Mouse (Mus musculus) erythroblast, adult 5-6 weeks (primary cell): ENCODE data around the gene Paqr7. TPM values are rescaled to one million over a fixed set of nuclear protein-coding genes. Genes with fewer than 3 reads are reported as not detected.
"Not testable (repeated sequence)": the region's sequence is repeated elsewhere in the genome, so short reads cannot be mapped to it uniquely, and the experiment has no call there.

Experiments used
- ATAC-seq: replicated peaks from 2 replicates; pipeline ENCODE4 v1.8.0; 2016; ENCODE audit warnings: moderate number of reproducible peaks, mild to moderate bottlenecking, moderate TSS enrichment, inconsistent platforms; ENCODE audit not compliant: poor library complexity, low FRiP score, severe bottlenecking
- total RNA-seq, 2 experiments: library from RNA; stranded (forward) in 1 of 2; stranded (reverse) in 1 of 2; fragments of 150-400 nt in 1 of 2; fragments of 200-764, 138-1000 nt in 1 of 2; gene quantifications; 2 replicates each; pipeline versions ENCODE4 v1.2.3 to v1.2.4; 2015 to 2017; ENCODE audit warnings: low replicate concordance in 2 of 2

Gene Paqr7
- total RNA-seq, 2 experiments from 2014 or later = 4.4 to 7.8 TPM

DNA sequence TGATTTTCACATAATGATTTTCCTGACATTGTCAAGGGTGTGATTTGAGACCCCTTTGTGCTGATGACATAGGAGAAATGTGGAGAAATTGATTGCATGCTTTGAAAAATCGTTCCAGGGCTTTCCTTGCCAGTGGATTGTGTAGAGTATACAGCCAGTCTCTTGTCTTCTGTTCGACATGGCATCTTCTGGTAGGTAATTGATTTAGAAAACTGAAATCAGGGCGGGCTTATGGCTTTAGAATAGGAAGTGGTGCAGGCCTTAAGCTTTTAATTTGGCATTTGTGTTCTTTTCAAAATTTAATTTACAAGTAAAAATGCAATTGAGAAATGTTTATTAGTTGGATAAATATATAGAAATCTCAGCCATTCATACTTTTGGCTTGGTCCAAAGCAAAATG is 26.5 kb upstream of the Paqr7 start:
- ATAC-seq = no peak

DNA sequence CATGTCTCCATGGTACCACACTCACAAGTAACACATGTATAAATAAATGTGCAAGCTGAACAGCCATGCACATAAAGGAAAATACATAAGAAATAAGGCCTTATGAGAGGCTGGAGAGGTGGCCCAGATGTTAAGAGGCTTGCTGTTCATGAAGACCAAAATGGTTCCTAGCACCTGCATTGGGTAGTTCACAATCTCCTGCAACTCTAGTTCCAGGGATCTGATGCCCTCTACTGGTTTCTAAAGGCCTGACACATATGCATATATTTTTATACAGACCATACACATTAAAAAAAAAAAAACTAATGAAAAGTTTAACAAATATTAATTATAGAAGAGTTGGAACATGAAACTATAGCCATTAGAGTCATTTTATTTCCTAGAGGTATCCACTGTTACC is 25.0 kb upstream of the Paqr7 start:
- ATAC-seq = no peak

DNA sequence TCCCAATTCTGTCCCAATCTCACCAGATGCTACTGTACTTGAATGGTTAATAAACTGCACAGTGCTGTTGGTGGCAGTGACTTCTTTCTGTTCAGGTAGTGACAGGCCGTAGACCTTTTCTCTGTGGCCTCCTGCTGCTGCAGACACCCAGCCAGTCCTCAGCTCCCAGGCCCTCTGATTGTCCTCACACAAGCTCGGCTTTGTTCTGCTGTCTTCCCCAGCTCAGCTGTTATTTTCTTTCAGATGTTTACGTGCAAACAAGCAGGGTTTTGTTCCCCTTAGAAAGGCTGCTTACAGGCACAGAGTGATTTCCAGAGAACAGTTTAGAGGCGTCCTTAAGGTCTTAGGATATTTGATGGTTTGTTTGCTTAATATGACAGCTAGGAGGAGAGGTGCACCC is 22.7 kb upstream of the Paqr7 start:
- ATAC-seq = no peak

DNA sequence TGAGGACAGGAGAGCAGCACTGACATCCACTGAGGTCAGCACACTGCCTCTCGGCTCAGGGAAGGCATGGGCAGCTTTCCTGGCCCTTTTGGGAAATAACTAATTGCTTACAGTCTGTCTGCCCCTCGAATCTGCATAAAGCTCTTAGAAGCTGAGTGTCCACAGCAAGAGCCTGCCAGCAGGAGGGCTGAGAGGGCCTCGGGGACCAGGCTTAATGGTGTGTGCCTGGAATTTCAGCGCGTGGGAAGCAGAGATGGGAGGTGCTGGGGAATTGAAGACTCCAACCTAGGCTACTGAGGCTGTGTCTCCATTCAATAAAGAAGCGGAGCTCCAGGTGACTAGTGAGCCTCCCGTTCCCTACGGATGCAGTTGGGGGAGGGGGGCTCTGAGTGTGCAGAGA is 22.3 kb upstream of the Paqr7 start:
- ATAC-seq = no peak

DNA sequence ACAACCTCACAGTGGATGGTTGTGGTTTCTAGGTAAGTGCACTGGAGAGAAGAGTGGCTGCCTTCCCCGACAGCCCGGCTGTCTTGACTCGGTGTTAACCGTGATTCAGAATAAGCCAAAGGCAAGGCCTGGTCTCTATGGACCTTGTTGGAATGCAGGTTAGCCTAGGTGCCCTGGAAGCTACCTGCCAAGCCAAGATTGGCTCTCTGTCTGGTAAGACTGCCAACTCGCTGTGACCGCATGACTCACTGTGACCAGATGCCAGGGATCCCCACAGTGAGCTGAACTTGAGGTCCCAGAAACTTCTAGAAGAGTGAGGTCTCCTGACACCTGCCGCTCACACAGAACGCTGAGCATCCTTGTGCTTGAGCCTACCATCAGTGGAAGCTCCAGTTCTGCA is 19.6 kb upstream of the Paqr7 start:
- no peak for ATAC-seq

DNA sequence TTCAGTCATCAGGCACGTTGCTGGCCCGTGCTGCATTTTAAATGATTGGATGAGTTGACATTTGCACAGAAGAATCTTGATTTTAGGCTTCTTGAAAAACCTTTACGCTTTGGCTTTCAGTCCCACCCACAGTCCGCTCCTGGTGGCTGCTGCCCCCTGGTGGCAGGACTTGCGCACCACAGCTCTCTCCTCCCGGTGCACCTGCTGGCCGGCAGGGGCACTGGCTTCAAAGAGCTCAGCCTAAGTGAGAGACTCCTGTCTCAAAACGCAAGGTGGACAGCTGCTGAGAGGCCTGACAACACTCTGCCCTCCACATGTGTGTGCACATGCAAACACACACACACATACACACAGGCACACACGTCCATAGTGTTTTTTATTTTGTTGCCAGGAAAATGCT is 18.5 kb upstream of the Paqr7 start:
- ATAC-seq = peak; percentile 89

DNA sequence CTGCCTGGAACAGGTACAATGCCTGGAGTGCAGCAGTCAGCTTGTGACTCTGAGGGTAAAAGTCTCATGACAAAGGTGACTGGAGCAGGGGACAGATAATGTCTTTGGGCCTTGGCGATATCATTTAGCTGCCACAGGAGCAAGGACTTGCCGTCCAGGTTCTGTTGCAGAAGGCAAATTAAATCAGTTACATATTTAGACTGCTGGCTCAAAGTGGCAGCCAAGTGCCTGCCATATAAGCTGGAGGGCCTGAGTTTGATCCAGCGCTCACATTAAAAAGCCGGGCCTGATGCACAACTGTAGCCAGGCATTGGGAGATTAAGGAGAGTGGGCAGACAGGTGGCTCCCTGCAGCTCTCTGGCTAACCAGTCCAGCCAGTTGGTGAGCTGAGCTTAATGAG is 16.7 kb upstream of the Paqr7 start:
- ATAC-seq = no peak

DNA sequence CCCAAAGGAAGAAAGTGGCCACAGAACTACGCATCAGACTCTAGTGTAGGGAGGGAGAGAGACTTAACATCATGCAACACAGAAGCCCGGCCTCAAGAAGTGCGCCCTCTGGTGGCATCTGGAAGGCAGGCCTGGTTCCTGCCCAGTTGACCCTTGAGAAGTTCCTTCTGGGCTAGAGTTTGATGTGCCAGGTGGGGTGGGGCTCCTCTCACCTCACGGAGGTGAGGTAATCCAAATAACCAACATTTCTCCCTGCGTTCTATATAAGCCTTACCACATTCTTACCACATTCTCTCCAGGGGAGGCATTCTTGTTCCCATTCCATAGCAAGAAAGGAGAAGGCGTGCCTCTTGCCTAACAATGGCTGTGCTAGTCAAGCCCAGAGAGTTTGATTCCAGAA is 15.6 kb upstream of the Paqr7 start:
- ATAC-seq = peak; percentile 69

DNA sequence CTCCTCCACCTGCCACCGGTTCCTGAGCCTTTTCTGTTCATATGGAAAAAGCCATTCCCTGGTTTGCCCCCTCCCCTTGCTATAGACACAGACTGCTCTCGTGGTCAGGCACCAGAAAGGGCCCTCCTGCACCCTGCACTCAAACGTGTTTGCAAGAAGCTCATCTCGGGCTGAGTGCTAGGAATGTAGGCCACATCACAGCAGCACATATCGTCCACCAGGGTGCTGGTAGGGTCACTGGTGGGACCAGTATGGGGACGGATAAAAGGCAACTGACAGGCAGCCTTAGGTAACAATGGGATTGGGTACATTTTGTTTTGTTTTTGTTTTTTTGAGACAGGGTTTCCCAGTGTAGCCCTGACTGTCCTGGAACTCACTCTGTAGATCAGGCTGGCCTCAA is 15.2 kb upstream of the Paqr7 start:
- ATAC-seq = no peak

DNA sequence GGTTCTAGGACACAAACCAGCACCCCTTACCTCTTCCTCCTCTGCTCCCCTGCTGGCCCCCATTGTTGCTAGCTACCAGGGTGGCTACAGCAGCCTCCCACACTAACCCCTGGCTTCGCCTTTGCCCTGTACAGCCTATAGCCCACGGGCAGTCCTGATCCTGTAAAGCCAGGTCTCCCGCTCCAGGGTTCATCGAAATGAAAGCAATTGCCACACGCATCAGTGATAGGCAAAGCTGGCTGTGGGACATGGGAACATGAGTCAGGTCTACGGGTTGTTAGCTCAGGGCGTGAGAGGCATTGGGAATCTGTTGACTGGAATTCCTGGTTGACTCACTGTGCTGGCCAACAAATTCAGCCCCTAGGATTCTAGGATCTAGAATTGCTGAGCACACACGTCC is 14.1 kb upstream of the Paqr7 start:
- no peak for ATAC-seq

DNA sequence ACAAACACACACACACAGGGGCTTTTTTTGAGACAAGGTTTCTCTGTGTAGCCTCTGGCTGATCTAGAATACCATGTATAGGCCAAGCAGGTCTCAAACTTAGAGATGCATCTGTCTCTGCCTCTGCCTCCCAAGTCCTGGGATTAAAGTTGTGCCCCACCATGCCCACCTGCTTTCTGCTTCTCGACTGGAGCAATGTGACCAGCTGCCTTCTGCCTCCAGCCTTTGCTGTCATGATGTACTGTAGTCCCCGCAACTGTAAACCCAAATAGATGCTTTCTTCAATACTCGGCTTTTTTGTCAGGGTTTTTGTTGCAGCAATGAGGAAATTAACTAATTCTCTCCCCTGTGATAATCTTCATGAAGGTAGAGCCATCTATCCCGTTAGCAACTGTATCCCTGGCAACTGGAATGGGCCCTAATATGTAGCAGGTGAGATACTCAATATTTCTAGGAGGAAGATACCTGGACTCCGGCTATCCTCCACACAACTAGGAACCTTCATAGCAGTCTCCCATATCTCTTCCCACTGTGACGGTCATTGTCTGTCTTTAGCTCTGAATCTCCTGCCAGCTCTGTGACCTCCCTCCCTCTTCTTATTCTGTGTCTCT is 13.3 kb upstream of the Paqr7 start:
- ATAC-seq = no peak

DNA sequence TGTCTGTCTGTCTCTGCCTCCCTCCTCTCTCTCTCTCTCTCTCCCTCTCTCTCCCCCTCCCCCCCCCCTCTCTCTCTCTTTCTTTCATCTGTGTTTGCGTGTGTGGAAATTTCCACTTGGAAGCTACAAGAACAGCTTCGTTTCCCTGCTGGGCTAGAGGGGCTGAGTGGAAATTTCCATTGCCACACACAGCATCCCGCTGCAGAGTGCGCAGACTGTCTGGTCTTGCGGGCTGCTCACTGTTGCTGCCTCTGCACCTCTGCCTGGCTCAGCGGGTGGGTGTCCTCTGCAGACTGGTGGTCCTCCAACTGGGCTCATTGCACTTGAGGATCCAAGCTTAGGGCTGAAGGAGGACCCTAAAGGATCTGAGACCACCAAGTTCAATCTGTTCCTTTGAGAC is 12.8 kb upstream of the Paqr7 start:
- ATAC-seq = no peak

DNA sequence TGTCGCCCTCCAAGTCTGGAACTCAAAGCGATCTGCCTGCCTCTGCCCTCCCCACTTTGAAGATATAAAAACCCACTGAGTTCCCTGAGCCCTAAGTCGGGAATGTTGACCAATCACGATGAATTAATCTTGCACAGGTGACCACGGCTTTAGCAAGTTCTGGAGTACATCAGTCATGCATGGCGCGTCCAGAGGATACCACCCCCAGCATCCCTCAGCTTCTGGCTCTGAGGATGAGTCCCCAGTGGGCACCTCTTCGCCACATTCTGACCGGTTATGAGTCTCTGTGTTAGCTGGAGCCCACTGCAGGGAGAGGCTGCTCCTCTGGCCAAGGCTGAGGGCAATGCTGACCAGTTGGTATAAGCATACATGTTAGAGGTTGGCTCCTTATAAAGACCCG is 12.3 kb upstream of the Paqr7 start:
- ATAC-seq = no peak

DNA sequence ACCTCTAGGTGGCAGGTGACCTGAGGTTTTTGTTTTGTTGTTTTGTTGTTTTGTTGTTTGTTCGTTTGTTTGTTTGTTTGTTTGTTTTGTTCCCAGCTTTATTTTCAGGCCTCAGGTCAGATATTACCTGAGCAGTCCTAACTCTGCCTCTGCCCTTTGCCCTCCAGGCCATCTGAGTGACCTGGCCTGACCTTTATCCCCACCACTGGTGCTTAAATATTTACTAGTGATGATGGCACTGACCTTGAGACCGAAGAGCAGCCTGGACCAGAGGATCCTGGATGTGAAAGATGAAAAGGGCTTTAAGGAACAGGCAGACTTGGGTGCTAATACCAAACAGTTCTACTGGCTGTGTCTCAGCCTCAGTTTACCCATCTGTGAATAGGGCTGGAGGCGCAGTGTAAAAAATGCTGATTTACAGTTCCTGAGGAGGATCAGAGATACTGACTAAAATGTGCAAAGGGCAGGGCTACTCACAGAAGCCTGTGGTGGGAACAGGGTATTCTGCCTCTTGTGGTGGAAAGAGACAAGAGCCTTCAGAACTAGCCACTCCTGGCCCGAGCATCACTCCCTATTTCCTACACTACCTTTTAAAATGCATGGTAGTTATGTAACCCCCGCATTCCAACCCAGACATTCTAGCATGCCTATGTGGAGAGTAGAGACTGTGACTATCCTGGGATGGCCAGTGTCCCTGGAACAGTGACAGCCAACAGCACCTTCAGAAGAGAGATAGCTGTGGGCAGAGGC is 11.2 kb upstream of the Paqr7 start:
- ATAC-seq = no peak

DNA sequence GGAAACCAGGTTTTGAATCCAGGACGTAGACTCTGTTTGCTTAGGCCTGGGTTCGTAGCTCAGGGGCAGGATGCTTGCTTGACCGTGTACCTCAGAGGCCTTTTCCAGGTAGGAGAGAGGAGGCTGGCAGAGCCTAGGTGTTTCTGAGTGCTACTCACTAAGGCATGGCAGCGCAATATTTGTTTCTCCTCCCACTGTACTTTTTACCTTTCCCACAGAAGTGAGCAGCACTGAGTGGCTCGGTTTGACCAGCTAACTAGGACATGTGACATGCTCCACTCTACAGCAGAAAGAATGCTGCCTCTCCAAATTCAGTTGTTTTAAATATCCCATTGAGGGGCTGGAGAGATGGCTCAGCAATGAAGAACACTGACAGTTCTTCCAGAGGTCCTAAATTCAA is 8.3 kb upstream of the Paqr7 start:
- ATAC-seq = no peak

DNA sequence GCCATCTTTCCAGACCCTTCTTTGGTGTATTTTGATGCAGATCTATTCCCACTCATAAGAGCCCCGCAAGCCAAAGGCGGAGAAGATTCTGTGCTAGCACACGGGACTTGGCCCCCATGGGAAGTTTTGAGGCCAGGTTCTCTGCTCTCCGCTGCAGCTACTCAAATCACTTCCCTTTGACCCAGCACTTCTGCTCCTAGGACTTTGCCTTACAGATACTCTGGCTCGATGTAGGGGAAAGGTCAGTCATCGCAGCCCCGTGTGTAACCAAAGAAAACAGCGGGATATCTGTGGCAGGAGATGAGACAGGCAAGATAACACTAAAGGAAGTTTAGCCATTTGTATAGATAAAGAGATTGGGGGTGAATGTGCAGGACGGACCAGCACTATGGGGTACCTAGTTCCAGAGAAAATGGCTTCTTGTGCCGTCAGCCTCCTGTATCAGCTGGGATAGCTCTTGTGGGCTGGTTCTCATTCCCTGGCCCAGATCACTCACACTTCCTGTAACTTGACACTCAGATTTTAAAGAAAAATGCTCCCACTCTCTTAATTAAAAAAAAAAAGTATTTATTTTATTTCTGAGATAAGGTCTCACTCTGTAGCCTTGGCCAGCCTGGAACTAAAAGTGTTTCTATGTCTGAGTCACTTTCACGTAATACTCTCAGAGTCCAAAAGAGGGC is 6.4 kb upstream of the Paqr7 start:
- no peak for ATAC-seq

DNA sequence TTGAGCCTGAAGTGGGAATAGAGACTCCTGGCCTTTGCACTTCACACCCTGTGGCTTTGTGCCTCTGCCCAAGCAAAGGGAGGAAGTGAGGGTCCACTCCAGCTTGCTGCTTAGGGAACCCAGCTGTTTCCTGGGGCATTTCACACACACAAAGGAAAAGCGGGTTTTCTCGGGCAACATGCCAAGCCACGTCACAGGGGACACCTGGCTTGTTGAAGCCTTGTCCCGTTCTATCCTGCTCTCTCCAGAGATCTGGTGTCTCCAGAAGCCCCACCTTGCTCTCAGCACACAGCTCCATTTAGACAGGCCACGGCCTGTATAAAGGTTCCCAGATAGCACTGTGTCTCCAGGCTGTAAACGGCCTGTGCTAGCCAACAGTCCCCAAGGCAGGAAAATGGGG is 4.8 kb upstream of the Paqr7 start:
- no peak for ATAC-seq

DNA sequence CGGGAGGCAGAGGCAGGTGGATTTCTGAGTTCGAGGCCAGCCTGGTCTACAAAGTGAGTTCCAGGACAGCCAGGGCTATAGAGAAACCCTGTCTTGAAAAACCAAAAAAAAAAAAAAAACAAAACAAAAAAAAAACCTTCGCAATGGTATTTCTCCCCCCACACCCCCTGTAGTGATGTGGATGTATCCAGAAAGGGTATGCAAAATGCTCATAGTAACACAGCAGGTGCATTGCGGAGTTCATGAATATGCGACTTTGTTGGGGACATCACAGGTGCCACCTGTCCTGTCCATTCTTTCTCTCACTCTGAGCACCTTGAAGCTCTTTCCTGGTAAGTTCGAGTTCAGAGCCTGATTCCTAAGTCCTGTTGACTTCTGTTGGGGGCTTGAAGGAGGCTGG is 2.3 kb upstream of the Paqr7 start:
- ATAC-seq = not testable (repeated sequence)

DNA sequence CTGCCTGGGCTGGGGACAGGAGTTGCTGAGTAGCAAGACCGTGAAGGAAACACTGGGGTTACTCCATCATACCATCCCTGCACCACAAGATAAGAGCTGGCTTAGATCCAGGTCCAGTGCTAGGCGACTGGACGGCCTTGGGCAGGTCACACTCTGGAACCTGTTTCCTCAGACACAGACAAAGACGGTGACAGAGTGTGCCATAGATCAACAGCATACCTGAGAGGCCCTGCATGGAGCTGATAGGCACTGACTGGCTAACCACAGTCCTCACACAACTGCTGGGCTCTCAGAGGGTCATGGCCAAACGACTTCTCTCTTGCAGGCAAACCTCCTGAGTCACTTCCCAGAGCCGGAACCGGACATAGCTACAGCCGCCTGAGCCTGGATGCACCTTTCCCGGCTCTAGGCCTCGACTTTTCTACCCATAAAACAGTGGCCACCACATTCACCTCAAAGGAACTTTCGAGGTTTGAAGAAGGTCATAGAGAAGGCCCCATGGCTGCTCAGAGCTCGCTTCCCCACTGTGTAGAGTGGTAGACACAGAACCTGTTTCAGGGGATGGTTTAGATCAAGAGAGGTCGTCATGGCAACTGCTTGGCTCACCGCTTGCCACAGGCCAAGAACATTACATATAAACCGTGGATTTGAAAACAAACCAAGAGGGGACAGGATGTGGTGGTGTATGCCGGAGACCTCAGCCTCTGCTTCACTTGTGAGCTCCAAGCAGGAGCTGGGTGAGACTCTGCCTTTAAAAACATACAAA is 1.5 kb upstream of the Paqr7 start:
- peak; percentile 79 for ATAC-seq

DNA sequence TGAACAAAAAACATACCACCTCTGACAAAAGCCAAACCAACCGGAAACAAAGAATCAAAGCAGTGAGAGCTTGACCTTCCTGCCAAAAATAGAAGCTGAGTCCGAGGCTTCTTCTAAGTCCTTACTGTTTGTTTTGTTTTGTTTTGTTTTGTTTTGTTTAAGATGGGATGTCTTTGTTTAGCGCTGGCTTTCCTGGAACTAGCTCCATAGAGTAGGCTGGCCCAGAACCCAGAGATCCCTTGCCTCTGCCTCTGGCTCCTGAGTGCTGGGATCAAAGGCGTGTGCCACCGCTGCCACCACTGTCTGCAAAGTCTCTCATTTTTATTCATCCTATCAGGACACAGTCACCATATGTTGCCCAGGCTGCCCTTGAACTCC is 962 bp upstream of the Paqr7 start:
- no peak for ATAC-seq

DNA sequence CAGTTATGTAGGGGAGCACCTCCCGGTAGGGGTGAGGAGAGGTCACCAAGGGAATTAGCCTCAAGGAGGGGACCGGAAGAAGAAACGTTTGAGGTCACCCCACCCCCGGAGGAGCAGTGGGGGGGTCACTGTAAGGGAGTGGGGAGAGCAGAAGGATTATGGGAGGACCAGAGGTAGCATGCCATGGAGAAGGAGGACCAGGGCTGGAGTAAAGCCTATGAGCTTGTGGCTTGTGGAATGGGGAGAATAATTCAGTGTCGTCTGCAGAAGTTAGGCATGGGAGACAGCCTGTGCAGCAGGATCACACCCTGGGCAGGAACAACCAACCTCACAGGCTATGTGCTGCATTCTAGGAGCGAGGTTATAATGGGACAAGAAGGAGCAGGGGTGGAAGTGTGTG is 726 bp downstream of the Paqr7 start:
- ATAC-seq = no peak
